Mouse (Mus musculus) olfactory bulb, adult 2 months (tissue): ENCODE results near the gene Lpcat1.

Experiments used
- CTCF ChIP-seq: fragments of 200-500 bp; IDR thresholded peaks from 2 replicates; pipeline ENCODE4 v1.5.1; 2012; ENCODE audit warnings: low read depth, mild to moderate bottlenecking, low read length, moderate library complexity; ENCODE audit not compliant: insufficient read depth
- POLR2A ChIP-seq: fragments of 200-500 bp; IDR thresholded peaks from 2 replicates; pipeline ENCODE4 v1.6.1; 2012; ENCODE audit warnings: mild to moderate bottlenecking, low read depth, low read length, moderate library complexity; ENCODE audit not compliant: insufficient read depth

- no peak for TF ChIP-seq CTCF
- TF ChIP-seq POLR2A, result no peak
Measured at GRCm38 (mm10) chr13:73465156-73465555, 1.8 kb upstream of the Lpcat1 start.
